Mouse (Mus musculus): ENCODE results near the gene Arhgap20. TPM values are rescaled to one million over a fixed set of nuclear protein-coding genes. Genes with fewer than 3 reads are reported as not detected.

Gene Arhgap20
- polyA plus RNA-seq, 1 experiment from 2014 or later = 1.9 TPM

DNA sequence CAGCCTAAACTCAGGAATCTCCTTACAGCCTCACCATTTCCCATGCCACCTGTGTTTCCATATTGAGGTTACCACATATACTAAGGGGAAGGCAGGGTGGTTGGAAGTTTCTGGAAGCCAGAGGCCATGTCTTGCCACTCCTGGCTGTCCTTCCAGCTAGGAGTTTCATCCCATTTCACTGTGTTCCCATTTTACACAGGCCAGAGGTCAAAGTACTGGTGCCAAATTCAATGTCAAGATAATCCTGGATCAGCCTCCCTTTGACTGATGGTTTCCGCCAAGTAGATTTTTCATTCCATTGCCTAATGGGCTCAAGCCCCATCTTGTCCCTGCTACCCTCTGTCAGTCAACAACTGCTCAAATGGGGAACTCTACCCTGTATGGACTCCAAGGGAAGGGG lies 127.8 kb downstream of the Arhgap20 start:
- no peaks in the 10 kb centered on the region for H3K9me3 ChIP-seq (ENCODE audit: control insufficient read depth, low read length)
- TF ChIP-seq EP300 (optimal IDR thresholded peaks at IDR 0.05) = no peak
- no peak for TF ChIP-seq CTCF (IDR thresholded peaks at IDR 0.05; ENCODE audit: low read depth)
- H3K36me3 ChIP-seq (ENCODE audit: control insufficient read depth, insufficient read depth, low read length) = no peaks in the 10 kb centered on the region
- DNase-seq (ENCODE audit: low spot score) = no peak
- no peak for ATAC-seq (ENCODE audit: low FRiP score, low TSS enrichment)
- no peak overlapping the region for H3K4me3 ChIP-seq (ENCODE audit: low read depth, low read length)
- WGBS = 96% methylated on average over 1 of the region's 1 CpGs
- H3K27ac ChIP-seq (replicated peaks) = no peak overlapping the region
- H3K4me1 ChIP-seq (replicated peaks; ENCODE audit: control insufficient read depth, insufficient read depth) = no peaks in the 10 kb centered on the region
- H3K27me3 ChIP-seq (ENCODE audit: control insufficient read depth, insufficient read depth, low read length) = no peaks in the 10 kb centered on the region
- no peak overlapping the region for H3K9ac ChIP-seq (ENCODE audit: low read length)
- no peak overlapping the region for H3K4me2 ChIP-seq (replicated peaks; ENCODE audit: low read depth)

Other genes starting within 250 kb of the Arhgap20 start
- 143 TPM in 2 replicates for gene Fdx1, start 198.2 kb downstream of the Arhgap20 start, polyA plus RNA-seq (2015; fragmentation: Nextera tagmentation; extraction: Ambion mirVana)

All from stomach, postnatal 0 days (tissue).